ENCODE assay signal across 8 mouse cellular contexts in genomic region chr14:8935121-8935520, GRCm38 (mm10).
DNase-seq lines count a peak whose midpoint lies in the region; TF ChIP-seq lines count a peak whose summit lies in the region.

No protein-coding gene starts in this region.

- TF ChIP-seq POLR2A in brain, embryonic 14.5 days (IDR thresholded peaks at IDR 0.05; ENCODE audit: borderline replicate concordance, extremely low read depth, insufficient read depth, insufficient read length, poor library complexity, severe bottlenecking), result no peak

- peak; percentile 78 to 84 for DNase-seq in heart, postnatal 10 days
- DNase-seq in heart, adult 11 months, result no peak
- DNase-seq in A20 (ENCODE audit: low read depth, low spot score), result peak; percentile 2
- peak; percentile 81 for DNase-seq in brain, embryonic 14.5 days (ENCODE audit: low read depth)
- peak; percentile 32 to 73 for DNase-seq in frontal cortex, postnatal 36 days (ENCODE audit: low spot score in 2 of 2)
- peak; percentile 28 for DNase-seq in left cerebral cortex, adult 11 months (ENCODE audit: low spot score)
- DNase-seq in right cerebral cortex, adult 18-20 months, result peak; percentile 51
- DNase-seq in spleen, postnatal 36 days (ENCODE audit: low spot score in 2 of 2), result no peak

- intact Hi-C loops in heart, postnatal 10 days (cut with DNase I), result no loop called here

- peak; percentile 59; the same call in 1 of the 2 replicates for TF ChIP-seq CTCF in brain, embryonic 14.5 days (IDR thresholded peaks at IDR 0.05; ENCODE audit: borderline replicate concordance, extremely low read depth, insufficient read depth, insufficient read length)

Comparison
In these comparisons a context has a peak if more than half of its experiments do, and no peak if none do; other contexts are left out.
1. DNase-seq: peak in heart, postnatal 10 days (2 of 2), A20 (single experiment), brain, embryonic 14.5 days (single experiment), frontal cortex, postnatal 36 days (2 of 2), left cerebral cortex, adult 11 months (single experiment) and right cerebral cortex, adult 18-20 months (single experiment); none in heart, adult 11 months (single experiment) and spleen, postnatal 36 days (0 of 2).